Mouse (Mus musculus) stomach, embryonic 15.5 days (tissue): ENCODE results near the gene Rtbdn. TPM values are rescaled to one million over a fixed set of nuclear protein-coding genes. Genes with fewer than 3 reads are reported as not detected.
A peak's percentile ranks its signal among the peaks of the same experiment; 100 is the strongest.

Experiments used
- ATAC-seq: fragments of 200-750 bp; cut with Nextera tagmentation; 2 replicates; pipeline ENCODE4 v1.8.0; 2017; ENCODE audit warnings: low read depth, moderate number of reproducible peaks, moderate TSS enrichment; ENCODE audit not compliant: insufficient read depth, low FRiP score
- H3K27ac ChIP-seq: fragments of 300-500 bp; sonication (generic); 2 replicates; pipeline ENCODE4 v1.5.1; 2015; ENCODE audit warnings: mild to moderate bottlenecking, inconsistent platforms
- H3K27me3 ChIP-seq: fragments of 300-500 bp; sonication (generic); replicated peaks from 2 replicates; pipeline ENCODE4 v1.6.1; 2015; ENCODE audit warnings: inconsistent platforms
- H3K36me3 ChIP-seq: fragments of 300-500 bp; sonication (generic); 2 replicates; pipeline ENCODE4 v1.6.1; 2015; ENCODE audit warnings: inconsistent platforms
- H3K4me1 ChIP-seq: fragments of 300-500 bp; sonication (generic); 2 replicates; pipeline ENCODE4 v1.6.1; 2015; ENCODE audit warnings: inconsistent platforms
- H3K4me2 ChIP-seq: fragments of 300-500 bp; sonication (generic); 2 replicates; pipeline ENCODE4 v1.6.1; 2015; ENCODE audit warnings: mild to moderate bottlenecking, inconsistent platforms
- H3K4me3 ChIP-seq: fragments of 300-500 bp; sonication (generic); replicated peaks from 2 replicates; pipeline ENCODE4 v1.5.1; 2015; ENCODE audit warnings: inconsistent platforms
- H3K9ac ChIP-seq: fragments of 300-500 bp; sonication (generic); 2 replicates; pipeline ENCODE4 v1.6.1; 2015; ENCODE audit warnings: inconsistent platforms
- H3K9me3 ChIP-seq: fragments of 300-500 bp; sonication (generic); 2 replicates; pipeline ENCODE4 v1.6.1; 2016; ENCODE audit warnings: inconsistent platforms
- WGBS: fragments of 180-500 bp; shearing (Covaris S2); methylation state at CpG from one replicate; pipeline ENCODE4 v1.1.7; 2015; 5-methylcytosine and 5-hydroxymethylcytosine counted together
- microRNA-seq: library from miRNA; unstranded; fragments of <30 nt; microRNA quantifications from one replicate; pipeline ENCODE4, GENCODE M21; 2016
- polyA plus RNA-seq: library from polyadenylated mRNA; unstranded; fragments of >200 nt; fragmentation: Nextera tagmentation; extraction: Ambion mirVana; gene quantifications from 2 replicates; pipeline ENCODE4 v1.2.1, GENCODE M21; 2015

Gene Rtbdn
- polyA plus RNA-seq, 1 experiment from 2014 or later: 0.64 TPM

- Histone ChIP-seq H3K4me3 (no peak overlapping the region), H3K9me3 (no peaks in the 10 kb centered on the region), H3K4me2 (peak overlapping the region; percentile 22; the same call in 1 of the 2 replicates), H3K27me3 (no peaks in the 10 kb centered on the region; the same call in 1 of the 2 replicates), H3K27ac (no peak overlapping the region), H3K4me1 (0 out of 2 replicates have a peak, but pooled peaks cover 4% of the 10 kb centered on the region), H3K9ac (no peak overlapping the region), H3K36me3 (0 out of 2 replicates have a peak, but pooled peaks cover 2% of the 10 kb centered on the region)
- peak; percentile 71 for ATAC-seq
- 7% methylated on average over 19 of the region's 19 CpGs for WGBS
Measured at GRCm38 (mm10) chr8:84997649-84998295, 51.0 kb downstream of the Rtbdn start.

Small RNA genes within 50 kb of the gene (microRNA-seq; reads per million reads assigned to microRNA genes)
- not detected for gene Gm24197

Other genes starting within 250 kb of the Rtbdn start
- 7.1 and 9.7 TPM in 2 replicates for gene Lyl1, start 245.5 kb upstream of the Rtbdn start, polyA plus RNA-seq
- 3.5 and 4.1 TPM in 2 replicates for gene G430095P16Rik, start 224.0 kb upstream of the Rtbdn start, polyA plus RNA-seq
- 28.7 and 29.3 TPM in 2 replicates for gene Nfix, start 146.6 kb upstream of the Rtbdn start, polyA plus RNA-seq
- gene Dand5, start 124.2 kb upstream of the Rtbdn start, polyA plus RNA-seq: 6.3 and 6.9 TPM in 2 replicates
- 52.7 and 54.5 TPM in 2 replicates for gene Gadd45gip1, start 115.5 kb upstream of the Rtbdn start, polyA plus RNA-seq
- gene Rad23a, start 106.3 kb upstream of the Rtbdn start, polyA plus RNA-seq: 115 and 130 TPM in 2 replicates
- gene Calr, start 100.1 kb upstream of the Rtbdn start, polyA plus RNA-seq: 938 and 1,051 TPM in 2 replicates
- gene Farsa, start 90.0 kb upstream of the Rtbdn start, polyA plus RNA-seq: 89.5 and 90.1 TPM in 2 replicates
- 56.1 and 63.7 TPM in 2 replicates for gene Syce2, start 74.9 kb upstream of the Rtbdn start, polyA plus RNA-seq
- gene Gcdh, start 53.1 kb upstream of the Rtbdn start, polyA plus RNA-seq: 42.6 and 45.9 TPM in 2 replicates
- 14.8 and 39.3 TPM in 2 replicates for gene Klf1, start 45.1 kb upstream of the Rtbdn start, polyA plus RNA-seq
- 12.3 and 14.2 TPM in 2 replicates for gene Dnase2a, start 38.4 kb upstream of the Rtbdn start, polyA plus RNA-seq
- 1.9 and 2.2 TPM in 2 replicates for gene Mast1, start 9.6 kb upstream of the Rtbdn start, polyA plus RNA-seq
- not detected in 2 replicates for gene Gm49661, start 22.4 kb downstream of the Rtbdn start, polyA plus RNA-seq
- gene Prdx2, start 22.6 kb downstream of the Rtbdn start, polyA plus RNA-seq: 637 and 677 TPM in 2 replicates
- gene Rnaseh2a, start 22.8 kb downstream of the Rtbdn start, polyA plus RNA-seq: 112 and 113 TPM in 2 replicates
- 33.4 and 49.6 TPM in 2 replicates for gene Junb, start 31.7 kb downstream of the Rtbdn start, polyA plus RNA-seq
- 46.3 and 51.1 TPM in 2 replicates for gene Hook2, start 43.6 kb downstream of the Rtbdn start, polyA plus RNA-seq
- gene Best2, start 67.5 kb downstream of the Rtbdn start, polyA plus RNA-seq: 0.23 and 0.49 TPM in 2 replicates
- gene Asna1, start 78.3 kb downstream of the Rtbdn start, polyA plus RNA-seq: 108 and 115 TPM in 2 replicates
- 104 and 132 TPM in 2 replicates for gene Trir, start 79.8 kb downstream of the Rtbdn start, polyA plus RNA-seq
- gene Tnpo2, start 89.9 kb downstream of the Rtbdn start, polyA plus RNA-seq: 26.9 and 31.9 TPM in 2 replicates
- 29.0 and 29.4 TPM in 2 replicates for gene Fbxw9, start 113.1 kb downstream of the Rtbdn start, polyA plus RNA-seq
- gene Gm5741, start 121.0 kb downstream of the Rtbdn start, polyA plus RNA-seq: 0.70 and 0.86 TPM in 2 replicates
- 50.6 and 60.0 TPM in 2 replicates for gene Dhps, start 124.8 kb downstream of the Rtbdn start, polyA plus RNA-seq
- gene Wdr83os, start 133.7 kb downstream of the Rtbdn start, polyA plus RNA-seq: 131 and 142 TPM in 2 replicates
- 40.6 and 41.1 TPM in 2 replicates for gene Wdr83, start 134.3 kb downstream of the Rtbdn start, polyA plus RNA-seq
- gene Man2b1, start 136.3 kb downstream of the Rtbdn start, polyA plus RNA-seq: 45.1 and 55.7 TPM in 2 replicates
- 2.6 and 2.7 TPM in 2 replicates for gene Zfp791, start 176.1 kb downstream of the Rtbdn start, polyA plus RNA-seq
- gene Cks1brt, start 204.9 kb downstream of the Rtbdn start, polyA plus RNA-seq: not detected in 2 replicates